Mouse (Mus musculus) lung, postnatal 0 days (tissue): ENCODE data around the gene Ltbr.

Experiments used
- CTCF ChIP-seq: IDR thresholded peaks from 2 replicates; pipeline ENCODE4 v1.5.1; 2016; ENCODE audit warnings: antibody characterized with exemption, mild to moderate bottlenecking
- EP300 ChIP-seq: IDR thresholded peaks from 2 replicates; pipeline ENCODE4 v1.6.1; 2016; ENCODE audit warnings: antibody characterized with exemption, mild to moderate bottlenecking, control low read depth

- no peak for TF ChIP-seq CTCF
- no peak for TF ChIP-seq EP300
Measured at GRCm38 (mm10) chr6:125357334-125357733, 43.6 kb upstream of the Ltbr start.
